Mouse (Mus musculus): Measurements from ENCODE around the gene Olfr467. TPM values are rescaled to one million over a fixed set of nuclear protein-coding genes. Genes with fewer than 3 reads are reported as not detected.
A peak's percentile ranks its signal among the peaks of the same experiment; 100 is the strongest.
"Not testable (repeated sequence)": the region's sequence is repeated elsewhere in the genome, so short reads cannot be mapped to it uniquely, and the experiment has no call there.

The Olfr467 gene
- not detected in 2 replicates for total RNA-seq (2021)
- long read RNA-seq, experiment 1 = 0 reads
- long read RNA-seq, experiment 2 = 0 reads

- no peak for DNase-seq
Measured at GRCm38 (mm10) chr7:107811963-107812362, at the start of gene Olfr467. Gene Olfr467, plus strand, starts transcription at chr7:107812263.

DNA sequence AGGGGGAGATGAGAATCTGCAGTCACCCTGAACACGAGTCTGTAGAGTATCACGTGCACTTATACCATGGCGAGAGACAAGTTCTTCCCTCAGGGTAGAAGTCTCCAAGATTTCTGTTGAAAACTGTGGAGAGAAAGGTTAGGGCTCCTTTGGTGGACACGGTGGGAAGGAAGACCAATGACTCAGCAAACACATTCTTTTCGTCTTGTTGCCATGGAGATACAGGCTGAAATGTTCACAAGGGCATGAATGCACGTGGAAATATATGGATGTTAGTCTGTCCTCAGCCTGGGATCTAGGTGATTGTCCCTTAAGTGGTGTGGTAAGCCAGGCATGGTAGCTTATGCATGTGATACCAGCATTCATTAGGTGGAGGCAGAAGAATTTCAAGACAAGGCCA is 41.3 kb upstream of the Olfr467 start:
- no peak for DNase-seq

DNA sequence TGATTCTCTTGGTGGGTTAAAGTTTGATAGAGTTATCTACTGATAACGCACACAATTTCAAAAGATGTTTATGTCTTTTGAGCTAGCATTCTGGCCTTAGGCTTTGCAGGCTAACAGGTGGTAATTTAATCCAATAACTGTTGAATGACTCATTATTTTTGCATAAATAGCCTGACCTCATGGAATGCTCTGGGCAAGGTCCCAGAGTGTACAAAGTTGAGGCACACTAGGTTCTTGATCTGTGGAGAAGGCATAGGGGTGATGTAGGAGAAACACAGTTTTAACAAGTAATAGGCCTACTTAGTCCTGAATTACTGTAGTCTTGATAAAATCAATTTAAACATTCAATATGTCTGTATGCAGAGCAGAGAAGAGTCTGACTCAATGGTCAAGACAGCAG is 33.8 kb upstream of the Olfr467 start:
- no peak for DNase-seq

DNA sequence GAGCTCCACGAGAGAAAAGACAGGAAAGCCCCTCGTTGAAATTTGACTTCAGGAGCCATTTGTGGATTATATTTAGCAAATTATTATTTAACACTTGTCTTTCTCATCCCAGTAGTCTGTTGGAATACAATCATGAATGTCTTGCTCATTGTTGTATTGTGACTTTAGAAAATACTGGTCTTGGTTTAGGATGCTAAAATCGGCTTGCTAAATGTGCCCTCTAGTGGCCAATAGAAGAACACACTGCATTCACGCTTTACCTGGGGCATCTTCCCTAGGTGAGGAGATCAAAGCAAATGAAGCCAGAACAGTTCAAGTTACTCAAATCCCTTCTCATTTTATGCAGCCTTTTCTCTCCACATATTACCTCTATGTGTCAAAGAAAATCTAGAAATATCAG is 32.5 kb upstream of the Olfr467 start:
- no peak for DNase-seq

DNA sequence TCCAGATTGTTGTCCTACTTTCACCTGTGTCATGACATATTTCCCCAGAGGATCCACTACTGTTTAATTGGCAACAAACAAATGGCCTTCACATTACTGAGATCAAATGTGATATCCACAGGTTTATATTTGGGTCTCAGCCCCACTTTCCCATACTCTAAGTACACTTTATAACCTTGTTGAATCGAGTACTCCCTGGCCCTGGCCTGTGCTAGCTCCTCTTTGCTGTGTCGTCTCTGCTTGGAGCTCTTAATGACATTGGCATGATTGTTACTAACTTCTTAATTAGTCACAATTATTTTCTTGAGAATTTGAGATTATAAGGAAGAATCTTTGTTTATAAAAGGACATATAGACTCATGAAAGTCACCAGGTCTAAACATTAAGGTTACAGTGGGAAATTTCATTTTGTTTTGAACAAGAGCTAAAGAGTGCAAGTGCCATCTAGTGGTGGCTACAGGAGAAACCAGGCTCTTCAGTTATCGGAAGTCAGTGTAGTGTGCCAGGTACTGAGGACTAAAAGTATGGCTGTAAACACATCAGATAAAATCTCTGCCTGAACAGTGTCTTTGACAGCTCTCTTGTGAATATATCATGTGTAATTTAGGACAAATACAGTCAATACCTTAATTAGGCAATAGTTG is 24.0 kb upstream of the Olfr467 start:
- peak; percentile 11 for DNase-seq

DNA sequence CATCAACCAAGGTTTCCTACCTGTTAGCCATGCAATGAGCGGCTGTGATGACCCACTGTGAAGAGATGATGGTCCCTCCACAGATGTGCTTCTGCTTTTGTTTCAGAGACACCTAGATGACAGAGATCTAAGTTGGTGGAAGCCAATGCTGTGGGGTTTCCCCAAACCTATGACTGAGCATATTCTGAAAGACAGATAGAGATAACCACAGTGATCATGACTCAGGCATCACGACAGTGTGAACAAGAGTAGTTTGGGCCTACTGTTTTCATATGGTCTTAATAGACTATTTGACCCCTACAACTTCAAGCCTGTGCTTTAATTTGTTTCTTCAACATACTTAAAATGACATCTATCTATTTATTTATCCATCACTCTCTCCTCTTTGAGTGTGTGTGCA is 15.6 kb upstream of the Olfr467 start:
- no peak for DNase-seq

GRCm38 (mm10) chr7:107801108-107801507 is 11.0 kb upstream of the Olfr467 start, which contains the start of gene Ovch2:
Gene Ovch2, minus strand, starts transcription at chr7:107801208.
- no peak for DNase-seq

- no peak for DNase-seq
Measured at GRCm38 (mm10) chr7:107802138-107802537, 9.9 kb upstream of the Olfr467 start.

DNA sequence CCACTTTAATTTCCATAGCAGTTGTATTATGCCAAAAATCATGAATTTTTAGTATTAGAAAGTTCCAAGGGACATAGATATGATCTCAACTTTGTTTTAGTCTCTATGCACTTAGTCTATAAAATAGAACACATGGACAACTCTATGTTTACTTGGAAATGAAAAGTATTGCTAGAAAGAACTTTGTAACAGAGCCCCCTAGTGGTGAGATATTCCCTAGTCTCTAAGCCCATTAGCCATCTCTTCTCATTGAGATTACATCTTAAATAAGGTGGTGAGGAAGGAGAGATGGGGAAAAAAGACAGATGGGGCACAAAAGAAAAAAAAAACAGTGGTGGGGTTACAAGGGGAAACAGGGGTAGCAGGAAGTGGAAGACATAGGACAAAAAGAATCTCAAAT is 7.4 kb downstream of the Olfr467 start:
- no peak for DNase-seq

- DNase-seq = not testable (repeated sequence)
Measured at GRCm38 (mm10) chr7:107823867-107824266, 11.8 kb downstream of the Olfr467 start.

GRCm38 (mm10) chr7:107825441-107825840 is 13.4 kb downstream of the Olfr467 start, which contains the start of gene Olfr469:
Gene Olfr469, minus strand, starts transcription at chr7:107825541.
- not testable (repeated sequence) for DNase-seq

DNA sequence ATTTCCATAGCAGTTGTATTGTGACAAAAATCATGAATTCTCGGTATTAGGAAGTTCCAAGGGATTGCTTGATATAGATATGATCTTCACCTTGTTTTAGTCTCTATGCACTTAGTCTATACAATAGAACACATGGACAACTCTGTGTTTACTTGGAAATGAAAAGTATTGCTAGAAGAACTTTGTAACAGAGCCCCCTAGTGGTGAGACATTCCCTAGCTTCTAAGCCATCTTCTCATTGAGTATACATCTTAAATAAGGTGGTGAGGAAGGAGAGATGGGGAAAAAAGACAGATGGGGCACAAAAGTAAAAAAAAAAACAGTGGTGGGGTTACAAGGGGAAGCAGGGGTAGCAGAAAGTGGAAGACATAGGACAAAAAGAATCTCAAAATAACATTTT is 29.7 kb downstream of the Olfr467 start:
- DNase-seq = no peak

DNA sequence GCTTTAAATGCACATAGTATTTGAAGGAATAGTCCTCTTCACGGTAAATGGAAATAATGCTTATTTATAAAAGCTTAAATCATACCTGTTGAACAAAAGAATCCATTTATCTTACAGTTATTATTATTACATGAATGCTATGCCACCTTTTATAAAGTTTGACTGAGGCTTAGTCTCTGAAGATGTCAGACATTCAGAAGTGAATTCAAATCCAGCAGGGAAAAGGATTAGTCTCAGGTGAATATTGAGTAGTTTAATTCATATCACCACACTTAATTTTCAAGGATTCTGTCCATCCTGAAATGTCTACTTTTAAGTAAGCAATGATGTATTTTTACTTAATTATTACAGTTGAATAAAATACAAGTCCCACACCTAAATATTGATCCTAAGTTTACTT is 35.3 kb downstream of the Olfr467 start, which contains the start of gene Olfr470:
TSS of gene Olfr470 (minus strand) at position 101 of the 400 bp plus-strand sequence.
- not testable (repeated sequence) for DNase-seq

Other genes starting within 250 kb of the Olfr467 start
- gene Olfml1, start 244.8 kb upstream of the Olfr467 start, total RNA-seq (2021) = 7.5 and 7.8 TPM in 2 replicates
- 7.8 and 8.7 TPM in 2 replicates for gene Ppfibp2, start 217.1 kb upstream of the Olfr467 start, total RNA-seq (2021)
- gene 5330417H12Rik, start 187.1 kb upstream of the Olfr467 start, total RNA-seq (2021) = not detected in 2 replicates
- not detected in 2 replicates for gene Cyb5r2, start 54.2 kb upstream of the Olfr467 start, total RNA-seq (2021)
- not detected in 2 replicates for gene Ovch2, start 11.1 kb upstream of the Olfr467 start, total RNA-seq (2021)
- not detected in 2 replicates for gene Olfr469, start 13.3 kb downstream of the Olfr467 start, total RNA-seq (2021)
- gene Olfr470, start 35.2 kb downstream of the Olfr467 start, total RNA-seq (2021) = not detected in 2 replicates
- not detected in 2 replicates for gene Olfr472, start 85.6 kb downstream of the Olfr467 start, total RNA-seq (2021)
- not detected in 2 replicates for gene Olfr473, start 118.2 kb downstream of the Olfr467 start, total RNA-seq (2021)
- gene Olfr474, start 142.4 kb downstream of the Olfr467 start, total RNA-seq (2021) = not detected in 2 replicates
- not detected in 2 replicates for gene Olfr476, start 152.5 kb downstream of the Olfr467 start, total RNA-seq (2021)
- not detected in 2 replicates for gene Olfr477, start 174.4 kb downstream of the Olfr467 start, total RNA-seq (2021)
- not detected in 2 replicates for gene Olfr478, start 221.7 kb downstream of the Olfr467 start, total RNA-seq (2021)
- not detected in 2 replicates for gene Olfr479, start 238.4 kb downstream of the Olfr467 start, total RNA-seq (2021)

Data from adrenal gland, postnatal 14 days (tissue).